Mouse (Mus musculus): ENCODE data around the gene Paqr5. TPM values are rescaled to one million over a fixed set of nuclear protein-coding genes. Genes with fewer than 3 reads are reported as not detected.

Paqr5 gene
- polyA plus RNA-seq, 2 experiments, result 5.2 to 12.4 TPM

- Histone ChIP-seq H3K27ac (replicated peaks; ENCODE audit: low read depth, low read length) (no peak overlapping the region), H3K4me1 (ENCODE audit: control insufficient read depth, insufficient read depth, low read length) (no peaks in the 10 kb centered on the region), H3K9me3 (ENCODE audit: control insufficient read depth, low read length) (no peaks in the 10 kb centered on the region), H3K27me3 (ENCODE audit: control insufficient read depth, insufficient read depth, low read length) (no peaks in the 10 kb centered on the region), H3K4me2 (replicated peaks; ENCODE audit: low read depth, low read length, severe bottlenecking) (no peak overlapping the region), H3K4me3 (replicated peaks; ENCODE audit: low read length) (no peak overlapping the region), H3K9ac (ENCODE audit: low read depth, low read length, severe bottlenecking) (no peak overlapping the region), H3K36me3 (ENCODE audit: control insufficient read depth, insufficient read depth, low read length) (no peaks in the 10 kb centered on the region)
- DNase-seq (ENCODE audit: low spot score) (no peak), ATAC-seq (ENCODE audit: low FRiP score, low read depth) (no peak)
- WGBS, result 57% methylated on average over 8 of the region's 9 CpGs
- TF ChIP-seq POLR2A (IDR thresholded peaks at IDR 0.05; ENCODE audit: borderline replicate concordance, extremely low read depth, insufficient read depth, insufficient read length), result no peak
These were observed 54.6 kb downstream of the Paqr5 start for GRCm38 (mm10) chr9:61972031-61972430.

DNA sequence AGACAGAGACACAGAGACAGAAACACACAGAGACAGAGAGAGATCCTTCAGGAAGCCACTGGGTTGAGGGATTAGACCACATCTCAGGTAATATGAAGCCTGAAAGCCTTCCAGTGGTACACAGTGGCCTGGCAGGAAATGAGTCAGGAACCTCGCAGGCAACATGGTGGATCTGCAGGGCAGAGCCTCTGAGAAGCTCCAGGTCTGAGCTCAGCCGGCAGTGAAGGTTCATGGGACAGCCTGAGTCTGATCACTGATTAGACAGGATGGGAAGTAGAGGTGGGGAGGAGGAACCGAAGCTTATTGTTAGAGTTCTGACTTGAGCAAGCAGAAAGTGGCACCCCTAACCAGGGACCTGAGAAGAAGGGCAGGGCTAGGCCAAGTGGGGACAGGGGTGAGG lies 55.6 kb downstream of the Paqr5 start:
- no peak for TF ChIP-seq POLR2A (IDR thresholded peaks at IDR 0.05; ENCODE audit: borderline replicate concordance, extremely low read depth, insufficient read depth, insufficient read length)
- H3K4me3 ChIP-seq (replicated peaks; ENCODE audit: low read length), result no peak overlapping the region
- no peak overlapping the region for H3K4me2 ChIP-seq (replicated peaks; ENCODE audit: low read depth, low read length, severe bottlenecking)
- no peaks in the 10 kb centered on the region for H3K9me3 ChIP-seq (ENCODE audit: control insufficient read depth, low read length)
- no peak overlapping the region for H3K9ac ChIP-seq (ENCODE audit: low read depth, low read length, severe bottlenecking)
- no peak for ATAC-seq (ENCODE audit: low FRiP score, low read depth)
- H3K4me1 ChIP-seq (ENCODE audit: control insufficient read depth, insufficient read depth, low read length), result no peaks in the 10 kb centered on the region
- H3K36me3 ChIP-seq (ENCODE audit: control insufficient read depth, insufficient read depth, low read length), result no peaks in the 10 kb centered on the region
- no peak for DNase-seq (ENCODE audit: low spot score)
- H3K27ac ChIP-seq (replicated peaks; ENCODE audit: low read depth, low read length), result no peak overlapping the region
- H3K27me3 ChIP-seq (ENCODE audit: control insufficient read depth, insufficient read depth, low read length), result no peaks in the 10 kb centered on the region
- WGBS, result 61% methylated on average over 3 of the region's 3 CpGs

DNA sequence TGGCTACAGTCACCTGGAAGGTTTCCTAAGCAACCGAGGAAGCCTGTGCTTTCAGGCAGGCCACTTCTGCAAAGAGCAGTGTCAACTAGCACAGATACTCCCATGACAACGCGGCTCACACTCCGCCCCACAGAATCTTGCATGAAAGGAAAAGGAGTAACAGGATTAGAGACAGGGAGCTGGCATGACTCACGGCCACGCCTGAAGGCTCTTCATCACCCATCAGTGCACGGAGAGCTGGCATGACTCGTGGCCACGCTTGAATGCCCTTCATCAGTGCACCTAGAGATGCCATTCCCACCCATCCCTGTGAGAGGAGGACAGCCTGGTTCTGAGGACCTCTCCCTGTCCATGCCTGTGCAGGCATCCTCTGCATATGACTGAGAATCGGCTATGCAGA lies 59.3 kb downstream of the Paqr5 start:
- no peak overlapping the region for H3K27ac ChIP-seq (replicated peaks; ENCODE audit: low read depth, low read length)
- WGBS, result 82% methylated on average over 10 of the region's 10 CpGs
- H3K9me3 ChIP-seq (ENCODE audit: control insufficient read depth, low read length), result no peaks in the 10 kb centered on the region
- no peak for TF ChIP-seq POLR2A (IDR thresholded peaks at IDR 0.05; ENCODE audit: borderline replicate concordance, extremely low read depth, insufficient read depth, insufficient read length)
- ATAC-seq (ENCODE audit: low FRiP score, low read depth) (no peak), DNase-seq (ENCODE audit: low spot score) (no peak)
- H3K9ac ChIP-seq (ENCODE audit: low read depth, low read length, severe bottlenecking), result no peak overlapping the region
- H3K4me1 ChIP-seq (ENCODE audit: control insufficient read depth, insufficient read depth, low read length), result peaks cover 4% of the 10 kb centered on the region; the same call in 1 of the 2 replicates
- no peaks in the 10 kb centered on the region for H3K27me3 ChIP-seq (ENCODE audit: control insufficient read depth, insufficient read depth, low read length)
- no peak overlapping the region for H3K4me3 ChIP-seq (replicated peaks; ENCODE audit: low read length)
- H3K36me3 ChIP-seq (ENCODE audit: control insufficient read depth, insufficient read depth, low read length), result no peaks in the 10 kb centered on the region
- H3K4me2 ChIP-seq (replicated peaks; ENCODE audit: low read depth, low read length, severe bottlenecking), result no peak overlapping the region

DNA sequence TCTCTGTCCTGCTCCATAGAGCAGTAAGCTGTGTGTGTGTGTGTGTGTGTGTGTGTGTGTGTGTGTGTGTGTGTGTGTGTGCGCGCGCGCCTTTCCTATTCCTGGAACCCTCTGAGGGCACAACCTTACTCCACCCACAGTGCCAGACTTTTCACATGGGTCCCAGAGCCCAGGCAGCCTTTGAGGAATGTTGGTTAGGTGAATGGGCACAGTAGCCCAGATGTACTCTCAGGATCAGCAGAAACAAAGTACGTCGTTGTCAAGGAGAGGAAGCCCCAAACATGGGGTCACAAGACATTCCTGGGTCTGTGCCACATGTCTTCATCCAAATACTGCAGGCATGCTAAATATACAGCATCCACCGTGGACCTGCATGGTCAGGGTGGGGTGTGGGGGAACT lies 60.7 kb downstream of the Paqr5 start:
- WGBS, result 90% methylated on average over 7 of the region's 7 CpGs
- no peak for TF ChIP-seq POLR2A (IDR thresholded peaks at IDR 0.05; ENCODE audit: borderline replicate concordance, extremely low read depth, insufficient read depth, insufficient read length)
- H3K9ac ChIP-seq (ENCODE audit: low read depth, low read length, severe bottlenecking), result no peak overlapping the region
- H3K27ac ChIP-seq (replicated peaks; ENCODE audit: low read depth, low read length), result no peak overlapping the region
- H3K4me2 ChIP-seq (replicated peaks; ENCODE audit: low read depth, low read length, severe bottlenecking), result no peak overlapping the region
- H3K36me3 ChIP-seq (ENCODE audit: control insufficient read depth, insufficient read depth, low read length), result no peaks in the 10 kb centered on the region
- H3K4me1 ChIP-seq (ENCODE audit: control insufficient read depth, insufficient read depth, low read length), result peaks cover 4% of the 10 kb centered on the region; the same call in 1 of the 2 replicates
- H3K27me3 ChIP-seq (ENCODE audit: control insufficient read depth, insufficient read depth, low read length), result no peaks in the 10 kb centered on the region
- H3K4me3 ChIP-seq (replicated peaks; ENCODE audit: low read length), result no peak overlapping the region
- DNase-seq (ENCODE audit: low spot score) (no peak), ATAC-seq (ENCODE audit: low FRiP score, low read depth) (no peak)
- H3K9me3 ChIP-seq (ENCODE audit: control insufficient read depth, low read length), result no peaks in the 10 kb centered on the region

- DNase-seq (ENCODE audit: low spot score), result peak; percentile 76
These were observed 61.2 kb downstream of the Paqr5 start for GRCm38 (mm10) chr9:61965411-61965930.

More at GRCm38 (mm10) chr9:61965411-61965930, 61.2 kb downstream of the Paqr5 start:
- Histone ChIP-seq H3K27ac (replicated peaks; ENCODE audit: low read depth, low read length) (0 out of 2 replicates have a peak overlapping the region, but pooled peaks have one; percentile 2), H3K4me3 (replicated peaks; ENCODE audit: low read length) (no peak overlapping the region), H3K27me3 (ENCODE audit: control insufficient read depth, insufficient read depth, low read length) (no peaks in the 10 kb centered on the region), H3K4me2 (replicated peaks; ENCODE audit: low read depth, low read length, severe bottlenecking) (0 out of 2 replicates have a peak overlapping the region, but pooled peaks have one; percentile 17), H3K4me1 (ENCODE audit: control insufficient read depth, insufficient read depth, low read length) (peaks cover 4% of the 10 kb centered on the region; the same call in 1 of the 2 replicates), H3K9me3 (ENCODE audit: control insufficient read depth, low read length) (no peaks in the 10 kb centered on the region), H3K9ac (ENCODE audit: low read depth, low read length, severe bottlenecking) (no peak overlapping the region), H3K36me3 (ENCODE audit: control insufficient read depth, insufficient read depth, low read length) (no peaks in the 10 kb centered on the region)
- WGBS, result 18% methylated on average over 4 of the region's 4 CpGs
- ATAC-seq (ENCODE audit: low FRiP score, low read depth), result no peak
- no peak for TF ChIP-seq POLR2A (IDR thresholded peaks at IDR 0.05; ENCODE audit: borderline replicate concordance, extremely low read depth, insufficient read depth, insufficient read length)

All from limb, embryonic 14.5 days (tissue).